Mouse (Mus musculus): ENCODE measurements around the gene Hist1h3i. TPM values are rescaled to one million over a fixed set of nuclear protein-coding genes. Genes with fewer than 3 reads are reported as not detected.
"Not testable (repeated sequence)": the region's sequence is repeated elsewhere in the genome, so short reads cannot be mapped to it uniquely, and the experiment has no call there.

Gene Hist1h3i
- polyA plus RNA-seq (2015; fragmentation: Nextera tagmentation; extraction: Ambion mirVana), result 49.1 and 60.2 TPM in 2 replicates

GRCm38 (mm10) chr13:21783255-21783617 lies at the start of gene Hist1h3i:
Hist1h3i (minus strand) TSS chr13:21783370.
- peak within 1 kb of the TSS; percentile 76 for H3K4me2 ChIP-seq (ENCODE audit: low read length)
- under 1% methylated on average over 14 of the region's 20 CpGs for WGBS
- H3K4me3 ChIP-seq (replicated peaks; ENCODE audit: low read length), result peak within 1 kb of the TSS; percentile 49
- H3K36me3 ChIP-seq (ENCODE audit: control insufficient read depth, insufficient read depth), result no peaks in the 10 kb centered on the region
- peak within 1 kb of the TSS; percentile 79 for H3K27ac ChIP-seq (ENCODE audit: low read length)
- peaks cover 42% of the 10 kb centered on the region for H3K4me1 ChIP-seq (replicated peaks; ENCODE audit: control insufficient read depth, insufficient read depth, low read length)
- ATAC-seq, result peak; percentile 77
- H3K27me3 ChIP-seq (replicated peaks; ENCODE audit: control insufficient read depth, insufficient read depth, low read length), result no peaks in the 10 kb centered on the region
- H3K9ac ChIP-seq (replicated peaks; ENCODE audit: low read depth, low read length), result peak within 1 kb of the TSS; percentile 59
- H3K9me3 ChIP-seq (ENCODE audit: control insufficient read depth, low read length), result no peaks in the 10 kb centered on the region

DNA sequence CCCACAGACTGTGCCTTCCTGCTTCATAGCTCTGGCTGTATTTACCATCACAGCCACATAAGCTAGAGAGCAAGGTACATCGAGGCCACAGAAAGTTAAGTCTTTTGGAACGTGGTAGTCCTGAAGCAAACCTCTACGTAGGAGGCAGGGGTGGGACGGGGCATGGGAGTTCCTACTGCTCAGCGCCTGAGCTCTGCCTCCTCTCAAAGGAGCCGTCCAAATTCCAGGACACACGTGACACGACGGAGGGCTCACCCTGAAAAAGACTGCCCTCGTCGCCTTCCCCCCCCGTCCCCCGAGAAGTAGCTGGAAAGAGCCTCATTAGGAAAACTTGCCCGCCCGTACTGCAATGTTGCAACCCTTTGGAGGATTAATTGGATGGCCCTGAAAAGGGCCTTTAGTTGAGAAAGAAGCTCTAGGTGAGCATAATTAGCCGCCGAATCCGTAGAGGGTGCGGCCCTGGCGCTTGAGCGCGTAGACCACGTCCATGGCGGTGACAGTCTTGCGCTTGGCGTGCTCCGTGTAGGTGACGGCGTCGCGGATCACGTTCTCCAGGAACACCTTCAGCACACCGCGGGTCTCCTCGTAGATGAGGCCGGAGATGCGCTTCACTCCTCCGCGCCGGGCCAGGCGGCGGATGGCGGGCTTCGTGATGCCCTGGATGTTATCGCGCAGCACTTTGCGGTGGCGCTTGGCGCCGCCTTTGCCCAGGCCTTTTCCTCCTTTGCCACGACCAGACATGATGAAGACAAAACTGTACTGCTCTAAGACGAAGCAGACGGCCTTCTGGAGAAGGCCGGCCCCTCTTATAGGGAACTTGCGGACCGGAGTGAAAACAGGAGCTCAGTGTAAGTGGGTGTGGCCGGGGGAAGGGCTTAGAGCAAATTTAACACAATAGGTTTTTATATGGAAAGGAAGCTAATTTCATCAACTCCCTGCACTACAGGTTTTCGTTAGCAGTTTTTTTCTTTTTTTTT lies 48.5 kb upstream of the Hist1h3i start, which contains the start of gene Hist1h4n:
Hist1h4n (minus strand) TSS at position 779 of the 977 bp plus-strand sequence.
- not testable (repeated sequence) for H3K27ac ChIP-seq (ENCODE audit: low read length); H3K9ac ChIP-seq (replicated peaks; ENCODE audit: low read depth, low read length); H3K27me3 ChIP-seq (replicated peaks; ENCODE audit: control insufficient read depth, insufficient read depth, low read length); H3K4me1 ChIP-seq (replicated peaks; ENCODE audit: control insufficient read depth, insufficient read depth, low read length); H3K36me3 ChIP-seq (ENCODE audit: control insufficient read depth, insufficient read depth); H3K9me3 ChIP-seq (ENCODE audit: control insufficient read depth, low read length)
- ATAC-seq, result peak; percentile 80
- Histone ChIP-seq H3K4me3 (replicated peaks; ENCODE audit: low read length) (peak within 1 kb of the TSS; percentile 22; the same call in 1 of the 2 replicates), H3K4me2 (ENCODE audit: low read length) (peak within 1 kb of the TSS; percentile 39)
- WGBS, result under 1% methylated on average over 18 of the region's 58 CpGs

DNA sequence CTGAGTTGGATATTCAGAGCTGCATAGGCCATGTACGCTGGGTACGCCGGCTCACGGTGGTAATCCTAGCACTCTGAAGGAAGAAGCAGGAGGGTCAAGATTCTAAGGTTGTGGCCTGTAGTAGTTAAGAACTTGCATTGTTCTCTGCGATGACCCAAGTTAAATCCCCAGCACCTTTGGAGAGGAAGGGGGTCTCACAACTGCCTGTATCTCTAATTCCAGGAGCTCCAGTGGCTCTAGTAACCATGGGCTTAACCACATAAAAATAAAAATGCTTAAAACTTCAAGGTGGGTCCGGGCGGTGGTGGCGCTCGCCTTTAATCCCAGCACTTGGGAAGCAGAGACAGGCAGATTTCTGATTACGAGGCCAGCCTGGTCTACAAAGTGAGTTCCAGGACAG lies 47.2 kb upstream of the Hist1h3i start:
- H3K9me3 ChIP-seq (ENCODE audit: control insufficient read depth, low read length), result no peaks in the 10 kb centered on the region
- H3K27me3 ChIP-seq (replicated peaks; ENCODE audit: control insufficient read depth, insufficient read depth, low read length), result no peaks in the 10 kb centered on the region
- no peak for ATAC-seq
- no peaks in the 10 kb centered on the region for H3K4me1 ChIP-seq (replicated peaks; ENCODE audit: control insufficient read depth, insufficient read depth, low read length)
- H3K27ac ChIP-seq (ENCODE audit: low read length), result no peak overlapping the region
- no peaks in the 10 kb centered on the region for H3K36me3 ChIP-seq (ENCODE audit: control insufficient read depth, insufficient read depth)
- 94% methylated on average over 10 of the region's 10 CpGs for WGBS
- no peak overlapping the region for H3K9ac ChIP-seq (replicated peaks; ENCODE audit: low read depth, low read length)
- H3K4me3 ChIP-seq (replicated peaks; ENCODE audit: low read length), result no peak overlapping the region
- H3K4me2 ChIP-seq (ENCODE audit: low read length), result no peak overlapping the region

- Histone ChIP-seq H3K27me3 (replicated peaks; ENCODE audit: control insufficient read depth, insufficient read depth, low read length) (no peaks in the 10 kb centered on the region), H3K4me3 (replicated peaks; ENCODE audit: low read length) (no peak overlapping the region), H3K4me1 (replicated peaks; ENCODE audit: control insufficient read depth, insufficient read depth, low read length) (no peaks in the 10 kb centered on the region), H3K4me2 (ENCODE audit: low read length) (no peak overlapping the region), H3K9me3 (ENCODE audit: control insufficient read depth, low read length) (no peaks in the 10 kb centered on the region), H3K36me3 (ENCODE audit: control insufficient read depth, insufficient read depth) (no peaks in the 10 kb centered on the region), H3K9ac (replicated peaks; ENCODE audit: low read depth, low read length) (no peak overlapping the region), H3K27ac (ENCODE audit: low read length) (no peak overlapping the region)
- ATAC-seq, result no peak
- WGBS, result 85% methylated on average over 3 of the region's 3 CpGs
These were observed 45.3 kb upstream of the Hist1h3i start for GRCm38 (mm10) chr13:21828511-21828910.

GRCm38 (mm10) chr13:21820082-21820890 lies 37.1 kb upstream of the Hist1h3i start:
- not testable (repeated sequence) for H3K4me3 ChIP-seq (replicated peaks; ENCODE audit: low read length); ATAC-seq; H3K36me3 ChIP-seq (ENCODE audit: control insufficient read depth, insufficient read depth); H3K4me2 ChIP-seq (ENCODE audit: low read length); H3K9ac ChIP-seq (replicated peaks; ENCODE audit: low read depth, low read length); H3K4me1 ChIP-seq (replicated peaks; ENCODE audit: control insufficient read depth, insufficient read depth, low read length); H3K9me3 ChIP-seq (ENCODE audit: control insufficient read depth, low read length); H3K27ac ChIP-seq (ENCODE audit: low read length); H3K27me3 ChIP-seq (replicated peaks; ENCODE audit: control insufficient read depth, insufficient read depth, low read length)
- 54% methylated on average over 7 of the region's 16 CpGs for WGBS

DNA sequence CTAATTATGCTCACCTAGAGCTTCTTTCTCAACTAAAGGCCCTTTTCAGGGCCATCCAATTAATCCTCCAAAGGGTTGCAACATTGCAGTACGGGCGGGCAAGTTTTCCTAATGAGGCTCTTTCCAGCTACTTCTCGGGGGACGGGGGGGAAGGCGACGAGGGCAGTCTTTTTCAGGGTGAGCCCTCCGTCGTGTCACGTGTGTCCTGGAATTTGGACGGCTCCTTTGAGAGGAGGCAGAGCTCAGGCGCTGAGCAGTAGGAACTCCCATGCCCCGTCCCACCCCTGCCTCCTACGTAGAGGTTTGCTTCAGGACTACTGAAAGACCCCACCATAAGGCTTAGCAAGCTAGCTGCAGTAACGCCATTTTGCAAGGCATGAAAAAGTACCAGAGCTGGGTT lies 28.9 kb upstream of the Hist1h3i start:
- H3K4me3 ChIP-seq (replicated peaks; ENCODE audit: low read length), result peak overlapping the region; percentile 21
- ATAC-seq, result peak; percentile 24
- H3K27ac ChIP-seq (ENCODE audit: low read length), result not testable (repeated sequence)

DNA sequence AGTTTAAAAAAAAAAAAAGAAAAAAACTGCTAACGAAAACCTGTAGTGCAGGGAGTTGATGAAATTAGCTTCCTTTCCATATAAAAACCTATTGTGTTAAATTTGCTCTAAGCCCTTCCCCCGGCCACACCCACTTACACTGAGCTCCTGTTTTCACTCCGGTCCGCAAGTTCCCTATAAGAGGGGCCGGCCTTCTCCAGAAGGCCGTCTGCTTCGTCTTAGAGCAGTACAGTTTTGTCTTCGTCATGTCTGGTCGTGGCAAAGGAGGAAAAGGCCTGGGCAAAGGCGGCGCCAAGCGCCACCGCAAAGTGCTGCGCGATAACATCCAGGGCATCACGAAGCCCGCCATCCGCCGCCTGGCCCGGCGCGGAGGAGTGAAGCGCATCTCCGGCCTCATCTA lies 28.4 kb upstream of the Hist1h3i start, which contains the start of gene Hist1h4m:
Hist1h4m (plus strand) TSS at position 208 of the 400 bp plus-strand sequence.
- H3K27ac ChIP-seq (ENCODE audit: low read length); H3K9me3 ChIP-seq (ENCODE audit: control insufficient read depth, low read length); H3K36me3 ChIP-seq (ENCODE audit: control insufficient read depth, insufficient read depth); H3K9ac ChIP-seq (replicated peaks; ENCODE audit: low read depth, low read length); H3K4me1 ChIP-seq (replicated peaks; ENCODE audit: control insufficient read depth, insufficient read depth, low read length); H3K27me3 ChIP-seq (replicated peaks; ENCODE audit: control insufficient read depth, insufficient read depth, low read length): not testable (repeated sequence)
- Histone ChIP-seq H3K4me2 (ENCODE audit: low read length) (peak within 1 kb of the TSS; percentile 41), H3K4me3 (replicated peaks; ENCODE audit: low read length) (peak within 1 kb of the TSS; percentile 21)
- no CpG with 5 or more reads among the region's 24 CpGs for WGBS
- ATAC-seq, result peak; percentile 60

More for the DNA sequence above, 28.9 kb upstream of the Hist1h3i start:
- not testable (repeated sequence) for H3K27me3 ChIP-seq (replicated peaks; ENCODE audit: control insufficient read depth, insufficient read depth, low read length); H3K9ac ChIP-seq (replicated peaks; ENCODE audit: low read depth, low read length); H3K36me3 ChIP-seq (ENCODE audit: control insufficient read depth, insufficient read depth); H3K9me3 ChIP-seq (ENCODE audit: control insufficient read depth, low read length); H3K4me1 ChIP-seq (replicated peaks; ENCODE audit: control insufficient read depth, insufficient read depth, low read length)
- peak overlapping the region; percentile 41 for H3K4me2 ChIP-seq (ENCODE audit: low read length)
- under 1% methylated on average over 11 of the region's 14 CpGs for WGBS

- not testable (repeated sequence) for H3K36me3 ChIP-seq (ENCODE audit: control insufficient read depth, insufficient read depth); H3K9ac ChIP-seq (replicated peaks; ENCODE audit: low read depth, low read length); H3K4me2 ChIP-seq (ENCODE audit: low read length); H3K4me3 ChIP-seq (replicated peaks; ENCODE audit: low read length); H3K27ac ChIP-seq (ENCODE audit: low read length); H3K4me1 ChIP-seq (replicated peaks; ENCODE audit: control insufficient read depth, insufficient read depth, low read length); H3K9me3 ChIP-seq (ENCODE audit: control insufficient read depth, low read length); H3K27me3 ChIP-seq (replicated peaks; ENCODE audit: control insufficient read depth, insufficient read depth, low read length)
- ATAC-seq, result peak; percentile 9; the same call in 1 of the 2 replicates
- no CpG with 5 or more reads among the region's 8 CpGs for WGBS
These were observed 27.9 kb upstream of the Hist1h3i start for GRCm38 (mm10) chr13:21811074-21811473.

GRCm38 (mm10) chr13:21810073-21810472 lies 26.9 kb upstream of the Hist1h3i start, which contains the start of the genes Hist1h2bq and Hist1h2ao:
Hist1h2bq (minus strand) TSS chr13:21810197.
Hist1h2ao (plus strand) TSS chr13:21810465.
- H3K4me2 ChIP-seq (ENCODE audit: low read length); H3K36me3 ChIP-seq (ENCODE audit: control insufficient read depth, insufficient read depth); H3K9ac ChIP-seq (replicated peaks; ENCODE audit: low read depth, low read length); H3K27me3 ChIP-seq (replicated peaks; ENCODE audit: control insufficient read depth, insufficient read depth, low read length); H3K9me3 ChIP-seq (ENCODE audit: control insufficient read depth, low read length); H3K27ac ChIP-seq (ENCODE audit: low read length); H3K4me1 ChIP-seq (replicated peaks; ENCODE audit: control insufficient read depth, insufficient read depth, low read length); H3K4me3 ChIP-seq (replicated peaks; ENCODE audit: low read length): not testable (repeated sequence)
- peak; percentile 97 for ATAC-seq
- WGBS, result no CpG with 5 or more reads among the region's 23 CpGs
